Mouse (Mus musculus) bone marrow, adult 2 months (tissue): ENCODE results near the gene Syt17. TPM values are rescaled to one million over a fixed set of nuclear protein-coding genes. Genes with fewer than 3 reads are reported as not detected.

ENCODE experiments used
- H3K27ac ChIP-seq: fragments of 200-500 bp; 2 replicates; pipeline ENCODE4 v1.5.1; 2012; ENCODE audit warnings: low read depth, mild to moderate bottlenecking, control low read depth, inconsistent platforms, low read length; ENCODE audit not compliant: control insufficient read depth, poor library complexity, insufficient read depth
- H3K4me1 ChIP-seq: fragments of 200-500 bp; 2 replicates; pipeline ENCODE4 v1.6.1; 2011; ENCODE audit warnings: low read length; ENCODE audit not compliant: control insufficient read depth, insufficient read depth
- H3K4me3 ChIP-seq: fragments of 200-500 bp; replicated peaks from 2 replicates; pipeline ENCODE3; 2011; ENCODE audit warnings: mild to moderate bottlenecking, low read depth, low read length, control low read depth; ENCODE audit not compliant: control insufficient read depth
- CTCF ChIP-seq: fragments of 200-500 bp; IDR thresholded peaks from 2 replicates; pipeline ENCODE4 v1.5.1; 2011; ENCODE audit warnings: low read length, control low read depth; ENCODE audit not compliant: control insufficient read depth, insufficient read depth
- POLR2A ChIP-seq: fragments of 200-500 bp; IDR thresholded peaks from 2 replicates; pipeline ENCODE4 v1.6.1; 2011; ENCODE audit warnings: low read depth, mild to moderate bottlenecking, control low read depth, low read length, borderline replicate concordance; ENCODE audit not compliant: control insufficient read depth
- WGBS: fragments of 180-500 bp; shearing (Covaris S2); methylation state at CpG from one replicate; pipeline ENCODE4 v1.1.7; 2018; 5-methylcytosine and 5-hydroxymethylcytosine counted together
- polyA plus RNA-seq: library from polyadenylated mRNA; stranded (reverse); fragments of >200 nt; gene quantifications from 2 replicates; pipeline ENCODE4 v1.2.4, GENCODE M21; 2011; ENCODE audit warnings: low replicate concordance; ENCODE audit not compliant: missing spikeins, insufficient read depth, insufficient read length

Syt17 gene
- polyA plus RNA-seq, 1 experiment: 0.85 TPM

- Histone ChIP-seq H3K27ac (no peak overlapping the region), H3K4me1 (no peaks in the 10 kb centered on the region; the same call in 1 of the 2 replicates), H3K4me3 (no peak overlapping the region)
- TF ChIP-seq POLR2A: no peak
- no peak for TF ChIP-seq CTCF
- 55% methylated on average over 2 of the region's 2 CpGs for WGBS
Measured at GRCm38 (mm10) chr7:118452940-118453339, 4.9 kb upstream of the Syt17 start.

- H3K4me1 ChIP-seq: no peaks in the 10 kb centered on the region
- under 1% methylated on average over 65 of the region's 65 CpGs for WGBS
- no peak overlapping the region for H3K4me3 ChIP-seq
- no peak overlapping the region for H3K27ac ChIP-seq
- TF ChIP-seq CTCF: no peak
- no peak for TF ChIP-seq POLR2A
Measured at GRCm38 (mm10) chr7:118447291-118448133, 510 bp downstream of the Syt17 start.

GRCm38 (mm10) chr7:118443895-118444485, 4.0 kb downstream of the Syt17 start:
- no peak overlapping the region for H3K4me3 ChIP-seq
- TF ChIP-seq POLR2A (no peak), CTCF (no peak)
- WGBS: 53% methylated on average over 7 of the region's 7 CpGs

GRCm38 (mm10) chr7:118443371-118443770, 4.7 kb downstream of the Syt17 start:
- Histone ChIP-seq H3K4me3 (no peak overlapping the region), H3K4me1 (no peaks in the 10 kb centered on the region), H3K27ac (no peak overlapping the region)
- WGBS: 6% methylated on average over 9 of the region's 9 CpGs
- no peak for TF ChIP-seq POLR2A
- TF ChIP-seq CTCF: no peak

More at GRCm38 (mm10) chr7:118443895-118444485, 4.0 kb downstream of the Syt17 start:
- Histone ChIP-seq H3K4me1 (no peaks in the 10 kb centered on the region), H3K27ac (no peak overlapping the region)

GRCm38 (mm10) chr7:118441535-118441934, 6.5 kb downstream of the Syt17 start:
- WGBS: 73% methylated on average over 6 of the region's 6 CpGs
- H3K4me1 ChIP-seq: no peaks in the 10 kb centered on the region
- TF ChIP-seq POLR2A: no peak
- H3K4me3 ChIP-seq: no peak overlapping the region
- H3K27ac ChIP-seq: no peak overlapping the region

DNA sequence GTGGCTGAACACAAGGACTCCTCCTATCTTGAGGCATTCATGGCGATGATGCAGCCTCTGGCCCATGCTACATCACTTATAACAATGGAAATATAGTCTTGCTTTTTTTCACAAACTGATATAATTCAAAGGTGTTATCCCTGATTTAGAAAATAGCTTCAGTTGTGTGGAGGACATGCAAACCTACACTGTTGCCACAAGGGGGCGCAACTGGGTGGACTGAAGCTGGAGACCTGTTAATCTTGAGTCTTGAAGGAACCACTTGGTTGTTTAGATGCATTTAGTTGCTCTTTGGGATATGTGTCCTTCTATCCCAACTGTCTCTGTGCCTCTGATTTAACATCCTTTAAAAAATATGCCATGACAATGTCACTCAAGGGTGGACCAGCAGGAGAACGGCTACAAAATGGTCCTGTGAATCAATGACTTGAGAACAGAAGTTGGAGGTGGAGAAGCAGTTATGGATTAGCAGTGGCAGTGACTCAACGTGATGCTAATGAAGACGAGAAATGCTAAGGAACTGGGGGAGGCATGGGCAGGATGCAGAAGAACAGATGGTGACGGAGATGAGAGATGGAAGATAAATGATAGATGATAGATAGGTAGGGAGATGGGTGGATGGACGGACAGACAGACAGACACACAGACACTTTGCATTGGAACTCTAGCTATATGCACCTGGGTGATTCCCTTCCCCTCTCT, 10.8 kb downstream of the Syt17 start:
- H3K4me3 ChIP-seq: no peak overlapping the region
- 50% methylated on average over 7 of the region's 7 CpGs for WGBS
- H3K4me1 ChIP-seq: no peaks in the 10 kb centered on the region
- no peak overlapping the region for H3K27ac ChIP-seq
- TF ChIP-seq POLR2A: no peak
- TF ChIP-seq CTCF: peak; percentile 74

- TF ChIP-seq POLR2A: no peak
- no peak for TF ChIP-seq CTCF
- no peaks in the 10 kb centered on the region for H3K4me1 ChIP-seq
- WGBS: 77% methylated on average over 2 of the region's 2 CpGs
- no peak overlapping the region for H3K27ac ChIP-seq
- H3K4me3 ChIP-seq: no peak overlapping the region
Measured at GRCm38 (mm10) chr7:118428937-118429336, 19.1 kb downstream of the Syt17 start.

DNA sequence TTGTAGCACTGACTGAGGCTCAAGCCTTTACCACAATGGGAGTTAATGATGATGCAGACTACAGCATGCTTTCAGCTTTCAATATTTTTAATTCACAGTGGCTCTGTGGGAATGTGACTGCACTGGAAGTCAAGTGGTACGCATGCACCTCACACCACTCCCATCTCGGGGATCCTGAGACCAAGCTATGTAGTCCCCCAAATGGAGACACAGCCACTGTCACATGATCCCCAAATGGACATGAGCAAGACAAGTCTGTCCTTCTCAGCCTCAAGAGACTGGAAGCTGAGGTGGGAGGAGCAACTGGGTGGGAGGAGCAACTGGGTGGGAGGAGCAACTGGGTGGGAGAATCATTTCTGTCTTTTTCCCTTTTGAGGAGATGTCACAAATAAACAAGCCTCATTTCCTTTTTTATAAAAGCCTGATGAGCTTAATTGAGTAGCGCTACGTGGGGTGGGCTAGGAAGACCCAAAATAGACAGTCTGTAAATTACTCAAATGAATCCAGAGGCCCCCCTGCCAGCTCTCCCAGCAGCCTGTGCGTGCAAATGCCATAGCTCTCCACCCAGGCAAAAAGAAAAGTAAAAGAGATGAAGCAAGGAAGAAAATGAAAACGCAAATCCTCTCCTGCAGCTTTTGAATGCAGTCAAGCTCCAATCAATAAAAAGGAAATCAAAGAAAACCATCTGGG, 28.4 kb downstream of the Syt17 start:
- WGBS: 57% methylated on average over 6 of the region's 6 CpGs
- Histone ChIP-seq H3K4me3 (no peak overlapping the region), H3K4me1 (no peaks in the 10 kb centered on the region), H3K27ac (no peak overlapping the region)
- TF ChIP-seq CTCF: no peak
- TF ChIP-seq POLR2A: no peak
